9 mouse cellular contexts compared by ENCODE assay signal in the genomic region with DNA sequence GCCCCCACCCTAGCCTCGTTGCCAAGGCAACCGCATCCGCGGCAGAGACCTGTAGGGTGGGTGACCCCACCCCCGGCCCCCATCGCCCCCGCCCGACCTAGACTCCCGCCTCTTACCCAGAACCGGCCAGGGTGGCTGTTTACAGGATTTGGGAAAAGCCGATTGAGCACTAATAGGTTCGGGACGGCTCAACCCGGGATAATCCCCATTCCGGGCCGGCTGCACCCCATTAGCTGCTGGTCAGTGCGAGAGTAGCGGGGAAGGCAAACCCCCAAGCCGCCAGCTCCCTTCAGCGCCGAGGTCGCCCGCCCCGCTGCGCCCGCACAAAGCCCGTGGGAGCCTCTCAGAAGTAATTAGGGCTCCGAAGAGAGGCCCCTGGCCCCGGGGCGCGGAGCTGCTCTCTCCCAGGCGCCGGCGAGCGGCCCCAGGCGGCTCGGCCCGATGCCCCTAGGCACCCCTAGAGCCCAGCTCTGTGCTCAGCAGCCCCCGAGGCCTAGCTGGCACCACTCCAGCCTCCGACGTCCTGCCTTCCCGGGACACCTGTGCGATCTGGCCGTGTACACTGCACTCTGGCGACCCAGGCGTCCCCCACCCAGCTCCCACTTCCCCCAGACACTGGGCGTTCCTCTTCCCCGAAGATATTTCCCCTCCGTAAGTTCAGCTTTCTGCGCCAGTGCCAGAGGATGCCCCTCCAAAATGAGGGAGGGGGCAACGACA. TPM values are rescaled to one million over a fixed set of nuclear protein-coding genes. Genes with fewer than 3 reads are reported as not detected.
A peak's percentile ranks its signal among the peaks of the same experiment; 100 is the strongest.
DNase-seq lines count a peak whose midpoint lies in the region; ATAC-seq lines count a peak whose summit lies in the region.
"Had no signal": no experiment of that assay in that cellular context is flagged by ENCODE, and none has a peak within 500 bp of the region (broad histone marks: within the 10 kb centered on the region; RNA-seq: fewer than 3 reads in every experiment).

No protein-coding gene starts in this region.

- H3K27ac ChIP-seq in intestine, embryonic 14.5 days (ENCODE audit: low read depth), result peak overlapping the region; percentile 88
- peak overlapping the region; percentile 89 for H3K27ac ChIP-seq in liver, embryonic 16.5 days (ENCODE audit: low read length)
- H3K27ac ChIP-seq in neural tube, embryonic 15.5 days (replicated peaks), result peak overlapping the region; percentile 97

- H3K9me3 ChIP-seq in intestine, embryonic 14.5 days (ENCODE audit: control insufficient read depth, low read length), result no peaks in the 10 kb centered on the region
- no peaks in the 10 kb centered on the region for H3K9me3 ChIP-seq in liver, embryonic 16.5 days (replicated peaks; ENCODE audit: control insufficient read depth, low read length)
- no peaks in the 10 kb centered on the region for H3K9me3 ChIP-seq in neural tube, embryonic 15.5 days (replicated peaks)

- H3K36me3 ChIP-seq in intestine, embryonic 14.5 days (ENCODE audit: control insufficient read depth, insufficient read depth, low read length), result peaks cover 36% of the 10 kb centered on the region
- peaks cover 31% of the 10 kb centered on the region for H3K36me3 ChIP-seq in liver, embryonic 16.5 days (ENCODE audit: control insufficient read depth, insufficient read depth)
- peaks cover 34% of the 10 kb centered on the region for H3K36me3 ChIP-seq in neural tube, embryonic 15.5 days

- peak overlapping the region; percentile 84 for H3K4me3 ChIP-seq in intestine, embryonic 14.5 days (ENCODE audit: low read depth, low read length)
- peak overlapping the region; percentile 71 for H3K4me3 ChIP-seq in liver, embryonic 16.5 days (ENCODE audit: low read depth, low read length)
- peak overlapping the region; percentile 88 for H3K4me3 ChIP-seq in neural tube, embryonic 15.5 days (replicated peaks)

- peak overlapping the region; percentile 83 for H3K4me2 ChIP-seq in intestine, embryonic 14.5 days (ENCODE audit: low read length)
- H3K4me2 ChIP-seq in liver, embryonic 16.5 days (ENCODE audit: low read depth, low read length), result peak overlapping the region; percentile 93
- peak overlapping the region; percentile 83 for H3K4me2 ChIP-seq in neural tube, embryonic 15.5 days

- peak overlapping the region; percentile 82 for H3K9ac ChIP-seq in intestine, embryonic 14.5 days (ENCODE audit: low read length)
- H3K9ac ChIP-seq in liver, embryonic 16.5 days (ENCODE audit: low read depth, low read length), result peak overlapping the region; percentile 92
- H3K9ac ChIP-seq in neural tube, embryonic 15.5 days (replicated peaks), result peak overlapping the region; percentile 97

- H3K27me3 ChIP-seq in intestine, embryonic 14.5 days (replicated peaks; ENCODE audit: control insufficient read depth, insufficient read depth, low read length), result no peaks in the 10 kb centered on the region
- no peaks in the 10 kb centered on the region for H3K27me3 ChIP-seq in liver, embryonic 16.5 days (ENCODE audit: control insufficient read depth, insufficient read depth, low read depth, low read length)
- H3K27me3 ChIP-seq in neural tube, embryonic 15.5 days (replicated peaks), result no peaks in the 10 kb centered on the region

- DNase-seq in right cerebral cortex, postnatal 10 days (ENCODE audit: low spot score in 2 of 2), result peak; percentile 76 to 80
- no peak for DNase-seq in right cerebral cortex, adult 2 months (ENCODE audit: low spot score in 2 of 2)
- peak; percentile 70 to 74 for DNase-seq in cerebellum, adult 18-20 months
- peak; percentile 75 for DNase-seq in gastrocnemius, postnatal 10 days
- DNase-seq in intestine, embryonic 14.5 days (ENCODE audit: low spot score), result peak; percentile 78
- DNase-seq in yolk sac, embryonic 10.5 days (ENCODE audit: low spot score), result no peak

- ATAC-seq in intestine, embryonic 14.5 days (replicated peaks; ENCODE audit: low FRiP score, low TSS enrichment, low read depth), result 0 out of 2 replicates have a peak, but pooled peaks have one; percentile 1
- ATAC-seq in liver, embryonic 16.5 days (ENCODE audit: low read depth), result peak; percentile 9; the same call in 1 of the 2 replicates
- ATAC-seq in neural tube, embryonic 15.5 days (ENCODE audit: low FRiP score), result peak; percentile 4

- peaks cover 9% of the 10 kb centered on the region; the same call in 1 of the 2 replicates for H3K4me1 ChIP-seq in intestine, embryonic 14.5 days (replicated peaks; ENCODE audit: control insufficient read depth, insufficient read depth, low read length)
- peaks cover 28% of the 10 kb centered on the region for H3K4me1 ChIP-seq in liver, embryonic 16.5 days (ENCODE audit: control insufficient read depth, low read depth, low read length)
- peaks cover 36% of the 10 kb centered on the region for H3K4me1 ChIP-seq in neural tube, embryonic 15.5 days

- WGBS in intestine, embryonic 14.5 days, result under 1% methylated on average over 50 of the region's 51 CpGs
- whole genome bisulfite sequencing in liver, embryonic 16.5 days (ENCODE audit: insufficient replicate concordance), result under 1% methylated on average over 50 of the region's 51 CpGs
- under 1% methylated on average over 47 of the region's 51 CpGs for WGBS in neural tube, embryonic 15.5 days

RNA-seq across cellular contexts. Expression of a gene that starts 1.5 kb away (rescaled TPM):
- total RNA-seq in gastrocnemius, postnatal 10 days (2021), result not detected
- polyA plus RNA-seq in intestine, embryonic 14.5 days (2014; fragmentation: Nextera tagmentation; extraction: Ambion mirVana), result 0.71 and 0.80 TPM in 2 replicates
- polyA plus RNA-seq in liver, embryonic 16.5 days (2015; fragmentation: Nextera tagmentation; extraction: Ambion mirVana), result 0.81 and 1.2 TPM in 2 replicates
- polyA plus RNA-seq in neural tube, embryonic 15.5 days (2015; fragmentation: Nextera tagmentation; extraction: Ambion mirVana), result not detected in 2 replicates
- total RNA-seq: common myeloid progenitor, adult 5-6 weeks had no signal

RNA-seq across cellular contexts. Expression of a gene that starts 1.7 kb away (rescaled TPM):
- 100 to 1,000 TPM; 301 to 324 TPM for total RNA-seq in gastrocnemius, postnatal 10 days (2021)
- polyA plus RNA-seq in intestine, embryonic 14.5 days (2014; fragmentation: Nextera tagmentation; extraction: Ambion mirVana), result 390 and 430 TPM in 2 replicates
- 125 and 127 TPM in 2 replicates for polyA plus RNA-seq in liver, embryonic 16.5 days (2015; fragmentation: Nextera tagmentation; extraction: Ambion mirVana)
- polyA plus RNA-seq in neural tube, embryonic 15.5 days (2015; fragmentation: Nextera tagmentation; extraction: Ambion mirVana), result 503 and 540 TPM in 2 replicates

RNA-seq across cellular contexts. Expression of a gene that starts 13.2 kb away (rescaled TPM):
- total RNA-seq in gastrocnemius, postnatal 10 days (2021), result 10 to 100 TPM; 23.0 to 25.3 TPM
- polyA plus RNA-seq in intestine, embryonic 14.5 days (2014; fragmentation: Nextera tagmentation; extraction: Ambion mirVana), result 12.1 and 13.5 TPM in 2 replicates
- 2.8 and 3.1 TPM in 2 replicates for polyA plus RNA-seq in liver, embryonic 16.5 days (2015; fragmentation: Nextera tagmentation; extraction: Ambion mirVana)
- polyA plus RNA-seq in neural tube, embryonic 15.5 days (2015; fragmentation: Nextera tagmentation; extraction: Ambion mirVana), result 15.7 and 16.7 TPM in 2 replicates

RNA-seq across cellular contexts. Expression of a gene that starts 21.7 kb away (rescaled TPM):
- total RNA-seq in gastrocnemius, postnatal 10 days (2021), result under 1 TPM in 1 of 2 experiments, not detected in 1; 0.16 TPM
- 3.5 and 6.7 TPM in 2 replicates for polyA plus RNA-seq in intestine, embryonic 14.5 days (2014; fragmentation: Nextera tagmentation; extraction: Ambion mirVana)
- polyA plus RNA-seq in liver, embryonic 16.5 days (2015; fragmentation: Nextera tagmentation; extraction: Ambion mirVana), result 0.05 TPM in 1 of 2 replicates, not detected in the other
- polyA plus RNA-seq in neural tube, embryonic 15.5 days (2015; fragmentation: Nextera tagmentation; extraction: Ambion mirVana), result 203 and 258 TPM in 2 replicates
- total RNA-seq: common myeloid progenitor, adult 5-6 weeks had no signal

RNA-seq across cellular contexts. Expression of a gene that starts 29.3 kb away (rescaled TPM):
- 10 to 100 TPM; 16.6 to 18.5 TPM for total RNA-seq in gastrocnemius, postnatal 10 days (2021)
- 58.8 and 65.1 TPM in 2 replicates for polyA plus RNA-seq in intestine, embryonic 14.5 days (2014; fragmentation: Nextera tagmentation; extraction: Ambion mirVana)
- 28.1 and 28.3 TPM in 2 replicates for polyA plus RNA-seq in liver, embryonic 16.5 days (2015; fragmentation: Nextera tagmentation; extraction: Ambion mirVana)
- 76.5 and 81.6 TPM in 2 replicates for polyA plus RNA-seq in neural tube, embryonic 15.5 days (2015; fragmentation: Nextera tagmentation; extraction: Ambion mirVana)

Comparison
In these comparisons a context has a peak if more than half of its experiments do, and no peak if none do; other contexts are left out.
1. DNase-seq: peak in right cerebral cortex, postnatal 10 days (2 of 2), cerebellum, adult 18-20 months (2 of 2), gastrocnemius, postnatal 10 days (single experiment) and intestine, embryonic 14.5 days (single experiment); none in right cerebral cortex, adult 2 months (0 of 2) and yolk sac, embryonic 10.5 days (single experiment).
2. Peak in every context shown above with its lines, with median percentiles within 50 percentile points of each other: ATAC-seq, H3K27ac ChIP-seq, H3K4me2 ChIP-seq, H3K4me3 ChIP-seq and H3K9ac ChIP-seq.